Mouse (Mus musculus) heart, embryonic 13.5 days (tissue): Measurements from ENCODE around the gene Rprml. TPM values are rescaled to one million over a fixed set of nuclear protein-coding genes. Genes with fewer than 3 reads are reported as not detected.

Experiments used
- ATAC-seq: fragments of 200-750 bp; cut with Nextera tagmentation; 2 replicates; pipeline ENCODE4 v1.8.0; 2017; ENCODE audit warnings: moderate TSS enrichment; ENCODE audit not compliant: insufficient number of reproducible peaks, low FRiP score, low TSS enrichment; ENCODE audit errors: extremely low read depth
- H3K27ac ChIP-seq: fragments of 300-500 bp; sonication (generic); replicated peaks from 2 replicates; pipeline ENCODE4 v1.5.1; 2015; ENCODE audit warnings: moderate library complexity, mild to moderate bottlenecking, inconsistent platforms
- H3K27me3 ChIP-seq: fragments of 300-500 bp; sonication (generic); replicated peaks from 2 replicates; pipeline ENCODE4 v1.6.1; 2015; ENCODE audit warnings: mild to moderate bottlenecking, inconsistent platforms
- H3K36me3 ChIP-seq: fragments of 300-500 bp; sonication (generic); 2 replicates; pipeline ENCODE4 v1.6.1; 2015; ENCODE audit warnings: mild to moderate bottlenecking, inconsistent platforms
- H3K4me1 ChIP-seq: fragments of 300-500 bp; sonication (generic); 2 replicates; pipeline ENCODE4 v1.6.1; 2015; ENCODE audit warnings: inconsistent platforms
- H3K4me2 ChIP-seq: fragments of 300-500 bp; sonication (generic); 2 replicates; pipeline ENCODE4 v1.6.1; 2015; ENCODE audit warnings: inconsistent platforms, mild to moderate bottlenecking, moderate library complexity
- H3K4me3 ChIP-seq: fragments of 300-500 bp; sonication (generic); 2 replicates; pipeline ENCODE4 v1.5.1; 2015; ENCODE audit warnings: moderate library complexity, mild to moderate bottlenecking, inconsistent platforms
- H3K9ac ChIP-seq: fragments of 300-500 bp; sonication (generic); 2 replicates; pipeline ENCODE4 v1.6.1; 2015; ENCODE audit warnings: inconsistent platforms, mild to moderate bottlenecking, moderate library complexity
- H3K9me3 ChIP-seq: fragments of 300-500 bp; sonication (generic); 2 replicates; pipeline ENCODE4 v1.6.1; 2016; ENCODE audit warnings: inconsistent platforms
- WGBS: fragments of 180-500 bp; shearing (Covaris S2); methylation state at CpG from one replicate; pipeline ENCODE4 v1.1.7; 2015; ENCODE audit warnings: mixed read lengths; 5-methylcytosine and 5-hydroxymethylcytosine counted together
- polyA plus RNA-seq: library from polyadenylated mRNA; unstranded; fragments of >200 nt; fragmentation: Nextera tagmentation; extraction: Ambion mirVana; gene quantifications from 2 replicates; pipeline ENCODE4 v1.2.1, GENCODE M21; 2015

The Rprml gene
- not detected in 2 replicates for polyA plus RNA-seq

GRCm38 (mm10) chr11:103649301-103649982 is at the start of gene Rprml:
Rprml (plus strand) TSS chr11:103649570.
- Histone ChIP-seq H3K4me3 (peak within 1 kb of the TSS; percentile 45), H3K4me2 (peak within 1 kb of the TSS; percentile 69), H3K9ac (0 out of 2 replicates have a peak within 1 kb of the TSS, but pooled peaks have one; percentile 13), H3K27ac (no peak within 1 kb of the TSS), H3K36me3 (no peaks in the 10 kb centered on the region), H3K27me3 (peaks cover 85% of the 10 kb centered on the region), H3K9me3 (peaks cover 1% of the 10 kb centered on the region), H3K4me1 (peaks cover 12% of the 10 kb centered on the region)
- no peak for ATAC-seq
- WGBS = 2% methylated on average over 70 of the region's 71 CpGs

DNA sequence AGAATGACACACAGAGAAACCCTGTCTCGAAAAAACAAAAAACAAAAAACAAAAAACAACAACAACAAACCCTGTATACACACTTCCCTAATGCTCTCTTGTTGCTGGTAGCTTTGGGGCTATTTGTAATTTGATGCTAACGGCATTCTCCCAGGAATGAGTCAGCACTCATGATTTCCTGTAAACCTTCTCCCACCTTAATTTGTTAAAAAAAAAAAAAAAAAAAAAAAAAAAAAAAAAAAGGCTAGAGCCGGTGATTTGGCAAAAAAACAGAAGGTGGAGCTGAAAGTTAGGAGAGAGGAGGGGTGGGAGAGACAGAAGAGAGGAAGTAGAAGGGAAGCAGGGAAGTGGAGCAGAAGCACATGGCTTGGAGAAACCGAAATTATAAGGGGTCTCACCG is 42.8 kb upstream of the Rprml start:
- ATAC-seq = no peak
- no peak overlapping the region for H3K27ac ChIP-seq
- no peak overlapping the region for H3K9ac ChIP-seq
- H3K4me3 ChIP-seq = no peak overlapping the region
- H3K4me1 ChIP-seq = no peaks in the 10 kb centered on the region
- no peaks in the 10 kb centered on the region for H3K9me3 ChIP-seq
- H3K36me3 ChIP-seq = no peaks in the 10 kb centered on the region
- no peaks in the 10 kb centered on the region for H3K27me3 ChIP-seq
- WGBS = 44% methylated on average over 5 of the region's 5 CpGs
- H3K4me2 ChIP-seq = no peak overlapping the region

- H3K36me3 ChIP-seq = no peaks in the 10 kb centered on the region
- no peak overlapping the region for H3K27ac ChIP-seq
- no peaks in the 10 kb centered on the region for H3K27me3 ChIP-seq
- no peaks in the 10 kb centered on the region for H3K4me1 ChIP-seq
- no peak overlapping the region for H3K4me3 ChIP-seq
- no peak for ATAC-seq
- no peak overlapping the region for H3K9ac ChIP-seq
- no peaks in the 10 kb centered on the region for H3K9me3 ChIP-seq
- 82% methylated on average over 2 of the region's 2 CpGs for WGBS
- H3K4me2 ChIP-seq = no peak overlapping the region
These were observed 38.6 kb upstream of the Rprml start for GRCm38 (mm10) chr11:103610772-103611171.

GRCm38 (mm10) chr11:103621040-103621439 is 28.3 kb upstream of the Rprml start, which contains the start of gene Gm884:
Gm884 (minus strand) TSS chr11:103621140.
- Histone ChIP-seq H3K9me3 (no peaks in the 10 kb centered on the region), H3K27me3 (0 out of 2 replicates have a peak, but pooled peaks cover 11% of the 10 kb centered on the region), H3K4me2 (no peak within 1 kb of the TSS), H3K4me3 (no peak within 1 kb of the TSS), H3K36me3 (no peaks in the 10 kb centered on the region), H3K4me1 (no peaks in the 10 kb centered on the region), H3K9ac (no peak within 1 kb of the TSS), H3K27ac (no peak within 1 kb of the TSS)
- WGBS = 73% methylated on average over 9 of the region's 9 CpGs
- ATAC-seq = no peak

GRCm38 (mm10) chr11:103627453-103627852 is 21.9 kb upstream of the Rprml start:
- 74% methylated on average over 23 of the region's 23 CpGs for WGBS
- H3K27ac ChIP-seq = no peak overlapping the region
- no peak for ATAC-seq

DNA sequence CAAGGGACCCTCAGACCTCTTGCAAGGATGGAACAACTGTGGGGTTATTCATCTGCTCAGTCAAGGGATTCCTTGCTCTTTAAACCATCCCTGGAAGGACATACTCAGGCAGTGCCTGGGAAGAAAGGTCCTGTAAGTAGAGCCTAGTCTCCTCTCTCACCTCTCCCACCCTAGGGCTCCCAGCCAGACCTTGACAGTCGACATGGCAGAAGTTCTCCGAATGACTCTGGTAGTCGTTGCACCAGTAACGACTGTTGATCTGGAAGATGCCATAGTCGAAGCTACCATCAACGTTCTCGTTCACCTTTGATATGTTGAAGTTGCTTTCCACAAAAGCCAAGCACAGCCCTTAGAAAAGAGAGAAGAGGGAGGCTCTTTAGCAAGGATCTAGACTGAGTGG is 14.6 kb upstream of the Rprml start:
- WGBS = 67% methylated on average over 7 of the region's 7 CpGs

More at GRCm38 (mm10) chr11:103627453-103627852, 21.9 kb upstream of the Rprml start:
- no peaks in the 10 kb centered on the region for H3K36me3 ChIP-seq
- no peaks in the 10 kb centered on the region for H3K9me3 ChIP-seq
- no peak overlapping the region for H3K9ac ChIP-seq
- H3K27me3 ChIP-seq = 0 out of 2 replicates have a peak, but pooled peaks cover 5% of the 10 kb centered on the region
- no peak overlapping the region for H3K4me2 ChIP-seq
- H3K4me3 ChIP-seq = no peak overlapping the region
- no peaks in the 10 kb centered on the region for H3K4me1 ChIP-seq

DNA sequence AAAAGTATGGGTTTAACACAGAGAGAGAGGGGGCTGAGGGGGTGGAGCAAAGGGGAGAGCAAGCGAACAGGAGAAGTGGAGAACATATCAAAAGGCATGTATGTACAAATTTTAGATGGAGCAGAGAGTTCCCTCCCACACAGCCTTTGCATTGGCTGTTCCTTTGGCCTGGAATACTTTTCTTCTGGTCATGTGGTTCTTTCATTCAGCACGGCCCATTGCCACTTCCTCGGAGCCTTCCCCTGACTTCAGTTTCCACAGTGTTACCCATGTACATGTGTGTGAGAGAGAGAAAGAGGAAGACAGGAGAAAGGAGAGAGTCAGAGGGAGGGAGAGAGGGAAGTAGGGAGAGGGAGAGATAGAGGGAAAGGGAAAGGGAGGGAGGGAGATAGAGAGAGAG is 13.9 kb upstream of the Rprml start:
- H3K27ac ChIP-seq = no peak overlapping the region
- no peak overlapping the region for H3K4me3 ChIP-seq
- H3K4me2 ChIP-seq = no peak overlapping the region
- no peaks in the 10 kb centered on the region for H3K9me3 ChIP-seq
- 85% methylated on average over 3 of the region's 3 CpGs for WGBS
- H3K36me3 ChIP-seq = no peaks in the 10 kb centered on the region
- peaks cover 46% of the 10 kb centered on the region for H3K27me3 ChIP-seq
- no peaks in the 10 kb centered on the region for H3K4me1 ChIP-seq
- H3K9ac ChIP-seq = no peak overlapping the region
- ATAC-seq = no peak

More for the DNA sequence above, 14.6 kb upstream of the Rprml start:
- no peaks in the 10 kb centered on the region for H3K4me1 ChIP-seq
- H3K4me2 ChIP-seq = no peak overlapping the region
- ATAC-seq = no peak
- H3K9me3 ChIP-seq = no peaks in the 10 kb centered on the region
- H3K9ac ChIP-seq = no peak overlapping the region
- no peaks in the 10 kb centered on the region for H3K36me3 ChIP-seq
- peaks cover 40% of the 10 kb centered on the region for H3K27me3 ChIP-seq
- no peak overlapping the region for H3K27ac ChIP-seq
- no peak overlapping the region for H3K4me3 ChIP-seq

DNA sequence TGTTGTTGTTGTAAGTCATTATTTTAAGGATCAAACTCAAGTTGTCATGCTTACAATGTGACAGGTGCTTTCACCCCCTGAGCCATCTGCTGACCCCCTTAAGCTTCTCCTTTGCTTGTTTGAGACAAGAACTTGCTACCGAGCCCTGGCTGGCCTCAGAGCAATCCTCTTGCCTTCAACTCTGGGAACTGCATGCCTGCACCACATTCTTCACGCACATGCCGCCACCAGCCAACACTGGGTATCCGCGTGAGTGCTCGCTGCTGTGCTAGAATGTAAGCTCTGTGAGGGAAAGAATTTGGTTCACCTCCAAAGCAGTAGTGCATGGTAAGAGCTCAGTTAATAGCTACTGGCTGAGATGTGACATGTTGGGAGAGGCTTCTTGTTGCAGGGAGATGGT is 13.1 kb upstream of the Rprml start:
- no peak overlapping the region for H3K4me3 ChIP-seq
- no peaks in the 10 kb centered on the region for H3K36me3 ChIP-seq
- H3K4me2 ChIP-seq = no peak overlapping the region
- peaks cover 54% of the 10 kb centered on the region for H3K27me3 ChIP-seq
- 67% methylated on average over 6 of the region's 6 CpGs for WGBS
- no peaks in the 10 kb centered on the region for H3K4me1 ChIP-seq
- H3K9me3 ChIP-seq = no peaks in the 10 kb centered on the region
- no peak overlapping the region for H3K27ac ChIP-seq
- no peak overlapping the region for H3K9ac ChIP-seq
- ATAC-seq = no peak

DNA sequence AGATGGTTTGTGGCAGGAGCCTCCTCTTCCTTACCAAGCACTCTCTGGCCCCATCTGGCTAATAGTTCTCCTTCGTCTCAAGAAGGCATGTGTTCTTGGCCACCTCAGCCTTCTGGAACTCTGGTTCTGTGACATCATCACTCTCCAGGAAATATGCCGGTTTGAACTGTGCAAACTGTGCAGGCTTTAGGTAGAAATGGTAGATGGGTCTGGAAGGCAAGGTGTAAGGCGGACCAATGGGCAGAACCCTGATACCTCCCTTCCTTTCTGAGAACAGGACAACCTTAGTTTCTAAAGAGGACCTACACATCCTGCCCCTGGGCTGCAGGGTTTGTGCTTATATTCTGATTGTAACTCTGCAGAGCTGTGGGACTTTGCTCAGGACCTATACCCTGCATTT is 10.6 kb upstream of the Rprml start, which contains the start of gene Lyzl6:
Gene Lyzl6 (minus strand): TSS at position 101 of the 400 bp plus-strand sequence.
- Histone ChIP-seq H3K9me3 (no peaks in the 10 kb centered on the region), H3K4me2 (peak within 1 kb of the TSS; percentile 24; the same call in 1 of the 2 replicates), H3K4me1 (no peaks in the 10 kb centered on the region), H3K27me3 (peaks cover 62% of the 10 kb centered on the region), H3K36me3 (no peaks in the 10 kb centered on the region), H3K4me3 (no peak within 1 kb of the TSS), H3K9ac (no peak within 1 kb of the TSS), H3K27ac (no peak within 1 kb of the TSS)
- 63% methylated on average over 3 of the region's 3 CpGs for WGBS
- ATAC-seq = no peak

DNA sequence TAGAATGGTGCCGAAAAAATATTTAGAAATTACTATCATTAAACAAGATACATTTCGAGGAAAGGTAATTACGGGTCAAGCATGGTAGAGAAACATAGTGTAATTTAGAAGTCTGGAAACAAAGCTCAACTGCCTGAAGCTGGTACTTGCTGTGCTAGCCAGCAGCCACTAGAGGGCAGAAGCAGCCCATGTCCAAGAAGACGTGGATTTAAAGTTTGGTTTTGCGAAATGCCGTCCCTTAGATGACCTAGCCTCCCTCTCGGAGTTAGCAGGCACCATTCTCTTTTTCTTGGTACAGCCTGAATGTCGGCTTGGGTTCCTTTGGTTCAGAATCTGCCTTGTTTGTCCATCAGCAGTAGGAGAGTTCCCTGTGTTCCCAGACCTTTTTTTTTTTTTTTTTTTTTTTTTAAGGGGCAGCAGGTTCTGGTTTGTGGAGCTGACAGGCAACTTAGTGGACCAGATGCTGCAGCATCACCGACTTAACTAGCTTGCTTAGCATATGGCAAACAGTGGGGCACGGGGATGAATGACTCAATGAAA is 9.9 kb upstream of the Rprml start:
- no peaks in the 10 kb centered on the region for H3K36me3 ChIP-seq
- H3K4me1 ChIP-seq = no peaks in the 10 kb centered on the region
- peaks cover 3% of the 10 kb centered on the region for H3K9me3 ChIP-seq
- no peak overlapping the region for H3K4me3 ChIP-seq
- H3K4me2 ChIP-seq = peak overlapping the region; percentile 24; the same call in 1 of the 2 replicates
- H3K9ac ChIP-seq = no peak overlapping the region
- ATAC-seq = no peak
- no peak overlapping the region for H3K27ac ChIP-seq
- WGBS = 5% methylated on average over 10 of the region's 10 CpGs
- peaks cover 62% of the 10 kb centered on the region for H3K27me3 ChIP-seq

- Histone ChIP-seq H3K9ac (no peak overlapping the region), H3K36me3 (no peaks in the 10 kb centered on the region), H3K27ac (no peak overlapping the region), H3K27me3 (peaks cover 59% of the 10 kb centered on the region), H3K9me3 (peaks cover 5% of the 10 kb centered on the region), H3K4me1 (no peaks in the 10 kb centered on the region), H3K4me2 (no peak overlapping the region), H3K4me3 (no peak overlapping the region)
- no peak for ATAC-seq
- 72% methylated on average over 9 of the region's 9 CpGs for WGBS
These were observed 6.2 kb upstream of the Rprml start for GRCm38 (mm10) chr11:103643211-103643610.

GRCm38 (mm10) chr11:103645731-103646130 is 3.6 kb upstream of the Rprml start:
- peaks cover 12% of the 10 kb centered on the region for H3K4me1 ChIP-seq
- no peaks in the 10 kb centered on the region for H3K36me3 ChIP-seq
- ATAC-seq = no peak
- H3K4me3 ChIP-seq = no peak overlapping the region
- no peak overlapping the region for H3K4me2 ChIP-seq
- peaks cover 62% of the 10 kb centered on the region for H3K27me3 ChIP-seq
- H3K9me3 ChIP-seq = peaks cover 5% of the 10 kb centered on the region
- no peak overlapping the region for H3K27ac ChIP-seq
- H3K9ac ChIP-seq = no peak overlapping the region
- WGBS = 63% methylated on average over 8 of the region's 8 CpGs
